Mouse (Mus musculus) olfactory bulb, adult 2 months (tissue): ENCODE results near the gene Fgfr2. TPM values are rescaled to one million over a fixed set of nuclear protein-coding genes. Genes with fewer than 3 reads are reported as not detected.
"Not testable (repeated sequence)": the region's sequence is repeated elsewhere in the genome, so short reads cannot be mapped to it uniquely, and the experiment has no call there.

Experiments used
- H3K27ac ChIP-seq: fragments of 200-500 bp; 2 replicates; pipeline ENCODE4 v1.5.1; 2012; ENCODE audit warnings: low read depth, low read length; ENCODE audit not compliant: insufficient read depth
- H3K4me1 ChIP-seq: fragments of 200-500 bp; 2 replicates; pipeline ENCODE4 v1.6.1; 2012; ENCODE audit warnings: low read length; ENCODE audit not compliant: control insufficient read depth, insufficient read depth
- H3K4me3 ChIP-seq: fragments of 200-500 bp; 2 replicates; pipeline ENCODE4 v1.5.1; 2012; ENCODE audit warnings: mild to moderate bottlenecking, low read depth, low read length, moderate library complexity; ENCODE audit not compliant: insufficient read depth
- CTCF ChIP-seq: fragments of 200-500 bp; IDR thresholded peaks from 2 replicates; pipeline ENCODE4 v1.5.1; 2012; ENCODE audit warnings: low read depth, mild to moderate bottlenecking, low read length, moderate library complexity; ENCODE audit not compliant: insufficient read depth
- POLR2A ChIP-seq: fragments of 200-500 bp; IDR thresholded peaks from 2 replicates; pipeline ENCODE4 v1.6.1; 2012; ENCODE audit warnings: mild to moderate bottlenecking, low read depth, low read length, moderate library complexity; ENCODE audit not compliant: insufficient read depth
- WGBS: fragments of 180-500 bp; shearing (Covaris S2); methylation state at CpG from one replicate; pipeline ENCODE4 v1.1.7; 2018; 5-methylcytosine and 5-hydroxymethylcytosine counted together
- polyA plus RNA-seq: library from polyadenylated mRNA; stranded (reverse); fragments of >200 nt; gene quantifications from 2 replicates; pipeline ENCODE4 v1.2.4, GENCODE M21; 2012; ENCODE audit warnings: low replicate concordance; ENCODE audit not compliant: missing spikeins, insufficient read depth, insufficient read length

The Fgfr2 gene
- polyA plus RNA-seq, 1 experiment = not detected

GRCm38 (mm10) chr7:130518213-130519095, 2604.7 kb downstream of the Fgfr2 start:
- WGBS = 16% methylated on average over 26 of the region's 26 CpGs
- Histone ChIP-seq H3K4me1 (peaks cover 2% of the 10 kb centered on the region; the same call in 1 of the 2 replicates), H3K27ac (peak overlapping the region; percentile 83; the same call in 1 of the 2 replicates), H3K4me3 (peak overlapping the region; percentile 72)
- no peak for TF ChIP-seq POLR2A
- TF ChIP-seq CTCF = no peak

- Histone ChIP-seq H3K4me1 (peaks cover 2% of the 10 kb centered on the region; the same call in 1 of the 2 replicates), H3K27ac (no peak overlapping the region), H3K4me3 (no peak overlapping the region)
- TF ChIP-seq POLR2A (no peak), CTCF (no peak)
- 78% methylated on average over 5 of the region's 5 CpGs for WGBS
Observed at GRCm38 (mm10) chr7:130510243-130510642, 2612.9 kb downstream of the Fgfr2 start.

DNA sequence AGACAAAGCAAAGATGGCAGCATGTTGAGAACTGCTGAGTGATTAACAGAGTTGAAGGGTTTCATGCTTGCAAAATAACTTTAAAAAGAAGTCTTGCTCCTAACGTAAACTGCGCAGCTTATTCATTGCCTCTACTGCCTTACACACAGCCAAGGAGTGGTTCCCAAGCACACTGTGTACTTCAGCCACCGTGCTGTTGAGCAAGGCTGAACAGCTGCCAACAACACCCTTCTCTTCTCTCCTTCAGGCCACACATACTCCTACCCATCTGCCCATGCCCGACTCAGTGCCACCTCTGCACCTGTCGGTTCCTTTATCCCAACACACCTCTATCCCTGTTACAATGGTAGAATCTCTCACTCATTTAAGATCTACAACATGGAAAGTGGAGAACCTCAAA, 2620.1 kb downstream of the Fgfr2 start:
- TF ChIP-seq CTCF = no peak
- TF ChIP-seq POLR2A = no peak
- no peaks in the 10 kb centered on the region for H3K4me1 ChIP-seq
- no peak overlapping the region for H3K4me3 ChIP-seq
- no peak overlapping the region for H3K27ac ChIP-seq
- WGBS = 97% methylated on average over 5 of the region's 5 CpGs

DNA sequence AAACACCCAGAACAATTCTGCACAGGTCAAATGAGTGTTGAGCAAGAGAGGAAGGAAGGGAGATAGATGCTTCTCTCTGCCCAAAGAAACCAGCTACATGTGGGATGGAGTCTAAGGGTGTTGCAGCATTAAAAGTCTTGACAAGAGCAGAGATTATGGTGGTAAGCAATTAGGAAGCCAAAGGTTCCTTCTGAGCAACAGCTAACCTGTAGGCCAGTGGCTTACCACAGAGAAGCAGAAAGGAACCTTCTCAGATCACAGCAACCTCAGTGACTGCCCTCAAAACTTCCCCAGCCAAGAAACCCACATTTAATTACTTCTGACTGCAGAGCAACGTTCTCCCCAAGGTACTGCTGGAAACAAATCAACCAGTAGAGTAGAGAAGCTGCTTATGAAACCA, 2621.7 kb downstream of the Fgfr2 start:
- Histone ChIP-seq H3K4me3 (no peak overlapping the region), H3K4me1 (no peaks in the 10 kb centered on the region), H3K27ac (no peak overlapping the region)
- TF ChIP-seq CTCF = no peak
- no peak for TF ChIP-seq POLR2A
- 26% methylated on average over 1 of the region's 1 CpGs for WGBS

DNA sequence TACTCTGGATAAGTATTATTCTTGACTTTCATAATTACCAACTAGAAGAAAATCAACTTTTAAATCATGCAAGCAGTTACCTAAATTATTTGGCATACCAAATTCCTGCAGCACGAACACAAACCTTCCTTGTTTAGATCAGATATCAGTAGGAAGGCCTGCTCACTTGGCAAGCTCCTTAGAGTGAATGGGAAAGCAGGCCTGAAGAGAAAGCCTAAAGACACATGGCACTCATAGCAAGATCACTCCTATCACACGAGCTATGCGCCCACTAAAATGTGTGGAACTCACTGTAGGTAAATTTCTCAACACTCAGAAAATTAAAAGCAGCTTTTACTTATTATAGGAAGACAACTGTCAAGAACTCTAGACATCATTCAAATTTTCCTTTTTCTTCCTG, 2629.8 kb downstream of the Fgfr2 start:
- WGBS = 60% methylated on average over 3 of the region's 3 CpGs
- TF ChIP-seq POLR2A (no peak), CTCF (no peak)
- Histone ChIP-seq H3K4me3 (no peak overlapping the region), H3K27ac (no peak overlapping the region), H3K4me1 (peaks cover 3% of the 10 kb centered on the region; the same call in 1 of the 2 replicates)

DNA sequence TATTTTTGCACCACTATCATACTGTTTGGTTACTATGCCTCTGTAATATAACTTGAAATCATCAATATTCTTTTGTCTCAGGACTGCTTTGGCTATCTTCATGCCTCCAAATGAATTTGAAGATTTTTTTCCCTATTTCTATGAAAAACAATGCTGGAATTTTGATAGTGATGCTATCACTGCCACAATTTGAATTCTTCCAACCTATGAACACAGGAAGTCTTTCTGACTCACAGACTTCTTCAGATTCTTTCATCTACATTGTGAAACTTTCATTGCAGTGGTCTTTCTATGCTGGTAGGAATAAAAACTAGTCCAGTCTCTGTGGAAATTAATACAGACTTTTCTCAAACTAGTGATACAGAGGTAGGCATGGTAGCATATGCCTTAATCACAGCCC, 2631.1 kb downstream of the Fgfr2 start:
- Histone ChIP-seq H3K4me3 (no peak overlapping the region), H3K27ac (no peak overlapping the region), H3K4me1 (peaks cover 3% of the 10 kb centered on the region; the same call in 1 of the 2 replicates)
- TF ChIP-seq POLR2A (no peak), CTCF (no peak)

DNA sequence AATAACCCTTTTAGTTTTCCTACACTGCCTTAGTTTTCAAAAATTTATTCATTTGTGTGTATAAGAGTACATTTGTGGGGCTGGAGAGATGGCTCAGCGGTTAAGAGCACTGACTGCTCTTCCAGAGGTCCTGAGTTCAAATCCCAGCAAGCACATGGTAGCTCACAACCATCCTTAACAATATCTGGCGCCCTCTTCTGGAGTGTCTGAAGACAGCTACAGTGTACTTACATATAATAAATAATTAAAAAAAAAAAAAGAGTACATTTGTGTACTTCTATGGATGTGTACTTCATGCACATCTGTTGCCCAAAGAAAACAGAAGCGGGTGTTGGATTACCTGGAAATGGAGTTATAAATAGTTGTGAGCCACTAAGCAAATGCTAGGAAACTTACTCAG, 2644.1 kb downstream of the Fgfr2 start:
- 95% methylated on average over 3 of the region's 3 CpGs for WGBS
- H3K4me3 ChIP-seq, H3K4me1 ChIP-seq, H3K27ac ChIP-seq: not testable (repeated sequence)

DNA sequence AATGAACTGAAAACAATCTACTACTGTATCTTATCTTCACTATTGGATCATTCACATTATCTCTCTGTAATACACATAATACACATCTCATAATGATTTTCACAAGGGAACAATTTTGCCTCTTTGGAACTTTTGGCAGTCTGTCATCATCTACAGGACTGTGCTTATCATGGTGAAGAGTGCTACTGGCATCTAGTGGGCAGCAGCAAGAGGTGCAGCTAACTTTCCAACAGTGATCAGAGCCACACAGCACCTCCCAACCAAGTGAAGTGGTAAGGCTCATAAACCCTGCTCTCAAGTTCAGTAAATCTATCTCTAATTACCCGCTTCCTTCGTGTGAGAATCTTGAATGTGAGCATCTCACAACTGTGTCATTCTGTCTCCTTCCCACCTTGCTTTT, 2647.2 kb downstream of the Fgfr2 start:
- no peak overlapping the region for H3K4me3 ChIP-seq
- TF ChIP-seq CTCF = no peak
- no peak for TF ChIP-seq POLR2A

DNA sequence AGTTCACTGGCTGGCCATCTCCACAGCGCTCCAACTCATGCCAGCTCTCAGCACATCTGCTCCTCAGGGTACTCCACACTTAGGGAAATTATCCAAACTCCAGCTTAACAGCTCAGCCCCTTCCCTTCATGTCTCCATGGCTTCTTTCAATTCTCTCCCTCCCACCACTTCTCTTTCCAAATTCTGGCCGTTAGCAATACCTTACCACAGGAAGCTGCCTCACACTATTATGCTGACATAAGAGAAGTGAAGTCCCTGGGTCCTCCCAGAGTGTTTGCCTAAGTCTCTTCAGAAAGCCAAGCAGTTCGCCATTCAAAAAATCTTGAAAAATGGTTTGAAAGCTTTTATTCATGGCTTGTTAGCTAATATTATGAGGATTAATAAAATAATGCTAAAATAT, 2649.3 kb downstream of the Fgfr2 start:
- H3K27ac ChIP-seq = no peak overlapping the region
- no peaks in the 10 kb centered on the region for H3K4me1 ChIP-seq
- WGBS = 78% methylated on average over 3 of the region's 3 CpGs
- TF ChIP-seq POLR2A = no peak
- TF ChIP-seq CTCF = no peak
- no peak overlapping the region for H3K4me3 ChIP-seq

More for the DNA sequence above, 2647.2 kb downstream of the Fgfr2 start:
- H3K27ac ChIP-seq = no peak overlapping the region
- WGBS = 22% methylated on average over 2 of the region's 2 CpGs
- H3K4me1 ChIP-seq = no peaks in the 10 kb centered on the region
